Mouse (Mus musculus) limb, embryonic 11.5 days (tissue): ENCODE results near the gene Nudt1. TPM values are rescaled to one million over a fixed set of nuclear protein-coding genes. Genes with fewer than 3 reads are reported as not detected.
A peak's percentile ranks its signal among the peaks of the same experiment; 100 is the strongest.

ENCODE experiments used
- ATAC-seq: fragments of 200-750 bp; cut with Nextera tagmentation; 2 replicates; pipeline ENCODE4 v1.8.0; 2017; ENCODE audit warnings: low read depth; ENCODE audit not compliant: insufficient number of reproducible peaks, low FRiP score, low TSS enrichment
- DNase-seq: peaks from one replicate; pipeline ENCODE4 v3.0.0-alpha.2; 2015; ENCODE audit warnings: low spot score
- H3K27ac ChIP-seq: fragments of 300-500 bp; sonication (generic); replicated peaks from 2 replicates; pipeline ENCODE4 v1.5.1; 2014; ENCODE audit warnings: low read depth, mild to moderate bottlenecking, low read length
- H3K27me3 ChIP-seq: fragments of 300-500 bp; sonication (generic); 2 replicates; pipeline ENCODE4 v1.6.1; 2014; ENCODE audit warnings: mild to moderate bottlenecking, low read length, mixed read lengths; ENCODE audit not compliant: control insufficient read depth, insufficient read depth
- H3K36me3 ChIP-seq: fragments of 300-500 bp; sonication (generic); 2 replicates; pipeline ENCODE4 v1.6.1; 2014; ENCODE audit warnings: mild to moderate bottlenecking, low read length, moderate library complexity, mixed read lengths; ENCODE audit not compliant: control insufficient read depth, insufficient read depth
- H3K4me1 ChIP-seq: fragments of 300-500 bp; sonication (generic); 2 replicates; pipeline ENCODE4 v1.6.1; 2014; ENCODE audit warnings: low read length, mixed read lengths; ENCODE audit not compliant: control insufficient read depth, insufficient read depth
- H3K4me2 ChIP-seq: fragments of 300-500 bp; sonication (generic); 2 replicates; pipeline ENCODE4 v1.6.1; 2014; ENCODE audit warnings: low read depth, mild to moderate bottlenecking, moderate library complexity; ENCODE audit not compliant: severe bottlenecking
- H3K4me3 ChIP-seq: fragments of 300-500 bp; sonication (generic); 2 replicates; pipeline ENCODE4 v1.5.1; 2014; ENCODE audit warnings: low read depth, low read length
- H3K9ac ChIP-seq: fragments of 300-500 bp; sonication (generic); 2 replicates; pipeline ENCODE4 v1.6.1; 2014; ENCODE audit warnings: mild to moderate bottlenecking, low read length
- H3K9me3 ChIP-seq: fragments of 300-500 bp; sonication (generic); 2 replicates; pipeline ENCODE4 v1.6.1; 2016; ENCODE audit warnings: low read length; ENCODE audit not compliant: control insufficient read depth
- WGBS: fragments of 180-500 bp; shearing (Covaris S2); extraction: QIAGEN DNeasy Blood & Tissue Kit; methylation state at CpG from one replicate; pipeline ENCODE4 v1.1.7; 2014; 5-methylcytosine and 5-hydroxymethylcytosine counted together
- polyA plus RNA-seq: library from polyadenylated mRNA; unstranded; fragments of >200 nt; fragmentation: Nextera tagmentation; extraction: Ambion mirVana; gene quantifications from 2 replicates; pipeline ENCODE4 v1.2.1, GENCODE M21; 2014

Gene Nudt1
- polyA plus RNA-seq, 1 experiment from 2014 or later, result 58.1 TPM

GRCm38 (mm10) chr5:140289161-140289560 lies 32.3 kb upstream of the Nudt1 start:
- Histone ChIP-seq H3K27ac (no peak overlapping the region), H3K9me3 (no peaks in the 10 kb centered on the region), H3K36me3 (peaks cover 6% of the 10 kb centered on the region; the same call in 1 of the 2 replicates), H3K4me1 (no peaks in the 10 kb centered on the region), H3K9ac (no peak overlapping the region), H3K27me3 (no peaks in the 10 kb centered on the region), H3K4me2 (no peak overlapping the region), H3K4me3 (no peak overlapping the region)
- WGBS, result 100% methylated on average over 2 of the region's 2 CpGs
- ATAC-seq (no peak), DNase-seq (no peak)

- no peaks in the 10 kb centered on the region for H3K4me1 ChIP-seq
- peak; percentile 65 for DNase-seq
- no peak for ATAC-seq
- 71% methylated on average over 1 of the region's 1 CpGs for WGBS
- H3K36me3 ChIP-seq, result peaks cover 18% of the 10 kb centered on the region
- no peaks in the 10 kb centered on the region for H3K27me3 ChIP-seq
- no peak overlapping the region for H3K27ac ChIP-seq
- no peak overlapping the region for H3K4me2 ChIP-seq
- H3K9me3 ChIP-seq, result no peaks in the 10 kb centered on the region
- H3K9ac ChIP-seq, result no peak overlapping the region
- H3K4me3 ChIP-seq, result no peak overlapping the region
Measured at GRCm38 (mm10) chr5:140292152-140292551, 29.3 kb upstream of the Nudt1 start.

- no peaks in the 10 kb centered on the region for H3K9me3 ChIP-seq
- DNase-seq, result no peak
- H3K9ac ChIP-seq, result no peak overlapping the region
- ATAC-seq, result no peak
- H3K4me1 ChIP-seq, result no peaks in the 10 kb centered on the region
- no peaks in the 10 kb centered on the region for H3K27me3 ChIP-seq
- no peak overlapping the region for H3K4me2 ChIP-seq
- no peak overlapping the region for H3K4me3 ChIP-seq
- WGBS, result 90% methylated on average over 4 of the region's 4 CpGs
- peaks cover 35% of the 10 kb centered on the region for H3K36me3 ChIP-seq
- no peak overlapping the region for H3K27ac ChIP-seq
Measured at GRCm38 (mm10) chr5:140298291-140298690, 23.2 kb upstream of the Nudt1 start.

GRCm38 (mm10) chr5:140306016-140306415 lies 15.4 kb upstream of the Nudt1 start:
- DNase-seq, result no peak
- ATAC-seq, result no peak
- whole genome bisulfite sequencing, result 80% methylated on average over 8 of the region's 8 CpGs
- no peak overlapping the region for H3K4me3 ChIP-seq
- H3K4me1 ChIP-seq, result no peaks in the 10 kb centered on the region
- no peaks in the 10 kb centered on the region for H3K27me3 ChIP-seq
- H3K9me3 ChIP-seq, result no peaks in the 10 kb centered on the region
- peaks cover 41% of the 10 kb centered on the region for H3K36me3 ChIP-seq
- H3K27ac ChIP-seq, result no peak overlapping the region
- H3K9ac ChIP-seq, result no peak overlapping the region
- H3K4me2 ChIP-seq, result no peak overlapping the region

GRCm38 (mm10) chr5:140307602-140308001 lies 13.9 kb upstream of the Nudt1 start:
- H3K4me3 ChIP-seq, result no peak overlapping the region
- no peaks in the 10 kb centered on the region for H3K4me1 ChIP-seq
- H3K4me2 ChIP-seq, result no peak overlapping the region
- H3K9me3 ChIP-seq, result no peaks in the 10 kb centered on the region
- DNase-seq, result no peak
- no peaks in the 10 kb centered on the region for H3K27me3 ChIP-seq
- 94% methylated on average over 14 of the region's 14 CpGs for WGBS
- H3K9ac ChIP-seq, result no peak overlapping the region
- peaks cover 35% of the 10 kb centered on the region for H3K36me3 ChIP-seq
- no peak for ATAC-seq
- no peak overlapping the region for H3K27ac ChIP-seq

GRCm38 (mm10) chr5:140316716-140317115 lies 4.7 kb upstream of the Nudt1 start:
- DNase-seq (no peak), ATAC-seq (no peak)
- no peak overlapping the region for H3K9ac ChIP-seq
- 90% methylated on average over 3 of the region's 3 CpGs for WGBS
- no peaks in the 10 kb centered on the region for H3K27me3 ChIP-seq
- H3K4me3 ChIP-seq, result no peak overlapping the region
- H3K27ac ChIP-seq, result no peak overlapping the region
- peaks cover 9% of the 10 kb centered on the region; the same call in 1 of the 2 replicates for H3K36me3 ChIP-seq
- H3K4me2 ChIP-seq, result no peak overlapping the region
- H3K4me1 ChIP-seq, result peaks cover 5% of the 10 kb centered on the region; the same call in 1 of the 2 replicates
- H3K9me3 ChIP-seq, result no peaks in the 10 kb centered on the region

GRCm38 (mm10) chr5:140321756-140322575 lies 510 bp downstream of the Nudt1 start:
- H3K9me3 ChIP-seq, result no peaks in the 10 kb centered on the region
- H3K4me3 ChIP-seq, result peak overlapping the region; percentile 83
- WGBS, result 3% methylated on average over 17 of the region's 17 CpGs
- no peaks in the 10 kb centered on the region for H3K36me3 ChIP-seq
- 0 out of 2 replicates have a peak, but pooled peaks have one; percentile 2 for ATAC-seq
- peak; percentile 33 for DNase-seq
- H3K9ac ChIP-seq, result peak overlapping the region; percentile 95
- no peaks in the 10 kb centered on the region for H3K27me3 ChIP-seq
- H3K4me1 ChIP-seq, result peaks cover 5% of the 10 kb centered on the region; the same call in 1 of the 2 replicates
- peak overlapping the region; percentile 75 for H3K27ac ChIP-seq
- peak overlapping the region; percentile 48 for H3K4me2 ChIP-seq

- no peak overlapping the region for H3K4me3 ChIP-seq
- no peak for DNase-seq
- H3K4me2 ChIP-seq, result no peak overlapping the region
- H3K9ac ChIP-seq, result no peak overlapping the region
- no peaks in the 10 kb centered on the region for H3K27me3 ChIP-seq
- ATAC-seq, result no peak
- peaks cover 5% of the 10 kb centered on the region; the same call in 1 of the 2 replicates for H3K4me1 ChIP-seq
- no peak overlapping the region for H3K27ac ChIP-seq
- no peaks in the 10 kb centered on the region for H3K9me3 ChIP-seq
- no peaks in the 10 kb centered on the region; the same call in 1 of the 2 replicates for H3K36me3 ChIP-seq
- WGBS, result 91% methylated on average over 5 of the region's 5 CpGs
Measured at GRCm38 (mm10) chr5:140324058-140324457, 2.6 kb downstream of the Nudt1 start.
